Mouse (Mus musculus) heart, adult 9 months (tissue): ENCODE results near the gene Serpina3k.
"Not testable (repeated sequence)": the region's sequence is repeated elsewhere in the genome, so short reads cannot be mapped to it uniquely, and the experiment has no call there.

Experiments used
- DNase-seq, 2 experiments: peaks; one replicate each; pipeline ENCODE4 v3.0.0; 2022; ENCODE audit warnings: low spot score in 2 of 2

Serpina3k gene

DNA sequence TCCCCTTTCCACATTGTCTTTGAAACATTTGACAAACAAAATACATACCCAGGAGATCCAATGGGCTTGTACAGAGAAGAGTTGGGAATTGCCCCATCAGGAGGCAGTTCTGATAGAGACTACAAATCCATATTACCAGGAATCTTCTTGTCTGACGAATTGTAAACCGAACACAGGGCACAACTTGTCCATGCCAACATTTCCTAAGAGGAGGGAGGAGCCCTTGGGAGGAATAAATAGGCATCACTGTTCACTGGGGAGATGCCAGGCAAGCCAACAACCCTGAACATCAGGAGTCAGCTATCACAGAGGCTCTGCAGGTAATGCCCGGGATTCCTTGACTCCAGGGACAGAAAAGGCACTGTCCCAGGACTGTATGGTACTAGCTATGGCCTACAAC, at the start of gene Serpina3k, which contains the start of gene Serpina3m:
Gene Serpina3k, plus strand, starts transcription at position 261 of the 400 bp plus-strand sequence.
Gene Serpina3m, plus strand, starts transcription at position 261 of the 400 bp plus-strand sequence.
- DNase-seq, result not testable (repeated sequence)

DNA sequence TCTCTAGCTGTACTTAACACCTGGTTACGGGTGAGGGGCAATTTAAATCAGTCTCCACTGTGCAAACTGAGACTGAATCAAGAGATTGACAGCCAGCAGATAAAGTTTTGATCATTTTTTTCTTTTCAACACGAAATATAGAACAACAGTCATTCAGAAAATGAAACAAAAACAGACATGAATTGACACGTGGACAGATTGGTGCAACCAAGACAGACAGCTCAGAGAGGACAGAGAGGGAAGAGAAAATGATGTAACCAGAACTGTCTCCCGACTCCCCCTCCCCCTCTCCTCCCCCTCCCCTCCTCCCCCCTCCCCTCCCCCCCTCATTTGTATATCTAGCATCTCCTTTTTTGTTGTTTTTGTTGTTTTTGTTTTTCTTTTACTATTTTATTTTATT, 48.4 kb upstream of the Serpina3k start:
- no peak for DNase-seq

DNA sequence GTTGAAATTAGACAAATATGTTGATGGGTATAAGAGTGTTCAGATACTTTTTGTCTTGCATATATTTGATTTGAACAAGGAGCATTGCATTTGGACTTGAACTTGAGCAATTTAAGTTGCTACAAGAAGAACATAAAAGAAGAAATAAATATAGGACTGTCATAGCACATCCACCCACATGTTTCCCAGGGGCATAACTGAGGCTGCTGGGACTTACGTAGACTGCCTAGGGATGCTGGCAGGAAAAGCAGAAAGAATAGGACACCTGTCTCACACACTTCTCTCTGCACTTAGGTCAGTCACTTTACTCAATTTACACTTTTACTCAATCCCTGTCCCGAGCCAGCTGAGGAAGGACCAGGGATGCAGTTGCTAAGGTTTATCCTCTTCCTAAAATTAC, 44.3 kb upstream of the Serpina3k start:
- DNase-seq, result no peak

DNA sequence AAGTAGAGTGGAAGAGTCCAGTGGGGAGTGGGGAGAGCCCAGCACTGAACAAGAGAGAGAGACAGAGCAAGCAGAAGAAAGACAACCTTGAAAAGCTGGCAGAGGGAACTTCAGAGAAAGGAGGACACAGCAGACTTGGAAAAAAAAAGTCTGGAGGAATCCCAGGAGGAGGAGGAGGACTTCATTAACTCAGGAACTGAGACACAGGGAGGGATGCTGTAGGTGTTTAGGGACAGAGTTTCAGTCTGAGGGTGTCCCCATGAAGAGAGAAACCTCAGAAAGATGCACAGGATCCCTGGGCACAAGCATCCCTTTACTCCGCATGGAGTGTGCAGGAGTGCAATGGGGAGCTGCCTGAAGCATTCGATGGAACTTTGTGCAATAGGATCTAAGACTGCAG, 40.2 kb upstream of the Serpina3k start:
- no peak for DNase-seq

DNA sequence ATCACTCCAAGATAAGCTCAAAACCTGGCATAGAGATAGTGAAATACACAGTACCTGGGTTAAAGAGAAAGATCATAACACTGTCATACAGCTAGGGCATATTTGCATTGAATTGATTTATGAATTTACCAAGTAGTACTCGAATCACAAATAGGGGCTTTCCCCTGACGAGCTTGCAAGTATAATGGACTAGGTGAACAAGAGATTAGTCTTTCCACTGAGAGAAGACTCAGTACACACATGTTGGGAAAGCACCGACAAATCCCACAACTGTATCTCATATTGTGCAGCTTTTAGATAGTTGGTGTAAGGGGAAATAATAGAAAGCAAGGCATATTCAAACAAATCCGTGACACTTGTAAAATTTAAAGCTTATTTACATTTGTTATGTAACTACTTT, 32.3 kb upstream of the Serpina3k start:
- no peak for DNase-seq

DNA sequence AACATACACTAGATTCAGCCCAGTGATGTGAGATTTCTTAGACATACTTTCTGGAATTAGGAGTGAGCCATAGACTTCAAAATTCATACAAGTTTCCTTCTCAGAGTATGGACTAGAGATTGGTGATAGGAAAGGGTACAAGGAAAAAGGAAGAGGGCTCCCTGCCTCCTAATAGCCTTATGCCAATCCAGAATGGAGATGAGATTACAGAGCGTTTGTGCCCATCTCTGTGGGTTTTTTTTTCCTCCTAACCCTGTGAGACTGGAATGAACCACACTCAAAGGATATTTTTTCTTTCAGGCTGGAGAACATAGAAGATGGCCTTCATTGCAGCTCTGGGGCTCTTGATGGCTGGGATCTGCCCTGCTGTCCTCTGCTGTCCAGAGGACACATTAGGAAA, 24.0 kb upstream of the Serpina3k start, which contains the start of gene Serpina3j:
Gene Serpina3j, plus strand, starts transcription at position 301 of the 400 bp plus-strand sequence.
- no peak for DNase-seq

DNA sequence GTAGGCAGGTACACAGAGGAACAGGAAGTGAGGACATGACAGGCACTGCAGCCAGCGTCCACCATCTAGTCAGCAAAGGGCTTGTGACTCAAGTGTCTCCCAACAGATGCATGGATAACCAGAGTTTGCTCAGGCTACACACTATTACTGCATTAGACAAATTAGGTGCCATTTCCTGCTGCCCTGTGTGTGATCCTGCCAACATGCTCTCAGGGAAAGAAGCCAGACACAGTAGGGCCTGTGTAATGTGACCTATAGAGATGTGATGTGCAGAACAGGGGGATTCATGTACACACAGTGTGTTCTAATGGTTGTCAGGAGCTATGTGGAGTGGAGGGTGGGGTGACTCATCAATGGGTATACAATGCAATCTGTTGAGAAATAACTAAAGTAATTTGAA, 15.8 kb upstream of the Serpina3k start:
- no peak for DNase-seq

DNA sequence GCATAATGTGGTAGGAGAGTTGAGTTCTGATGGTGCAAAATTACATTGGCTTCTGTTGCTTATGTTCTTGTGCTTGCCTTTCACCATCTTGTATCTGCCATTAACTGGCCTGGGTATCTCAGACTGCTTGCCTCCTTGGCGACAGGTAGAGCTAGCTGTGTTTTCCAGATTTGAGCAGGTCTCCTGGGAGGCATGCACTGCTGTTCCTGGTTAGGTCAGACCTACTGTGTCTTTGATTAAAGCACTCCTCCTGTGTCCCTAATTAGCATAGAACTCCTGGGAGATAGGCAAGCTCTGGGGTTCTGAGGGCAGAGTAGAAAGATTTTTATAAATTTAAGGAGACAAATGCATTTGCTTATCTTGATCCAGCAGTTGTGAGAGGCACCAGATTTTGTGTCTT, 6.6 kb upstream of the Serpina3k start:
- DNase-seq, result no peak

DNA sequence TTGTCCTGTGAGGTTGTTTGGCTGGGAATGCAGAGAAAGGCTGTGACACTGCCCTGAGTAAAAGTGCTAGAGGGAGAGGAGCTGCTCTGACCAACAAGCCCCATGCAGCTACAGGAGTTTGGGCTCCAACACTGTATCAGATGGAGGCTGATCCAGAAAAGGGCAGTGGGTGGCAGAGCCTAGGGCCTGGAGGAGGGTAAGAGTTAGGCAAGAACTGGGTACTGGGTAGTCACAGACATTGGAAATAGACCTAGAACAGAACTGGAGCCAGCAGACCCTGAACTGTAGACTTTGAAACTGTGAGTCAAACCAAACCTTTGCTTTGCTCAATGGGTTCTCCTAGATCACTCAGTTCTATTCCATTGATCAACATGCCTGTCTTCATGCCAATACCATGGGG, 1.4 kb upstream of the Serpina3k start:
- not testable (repeated sequence) for DNase-seq

DNA sequence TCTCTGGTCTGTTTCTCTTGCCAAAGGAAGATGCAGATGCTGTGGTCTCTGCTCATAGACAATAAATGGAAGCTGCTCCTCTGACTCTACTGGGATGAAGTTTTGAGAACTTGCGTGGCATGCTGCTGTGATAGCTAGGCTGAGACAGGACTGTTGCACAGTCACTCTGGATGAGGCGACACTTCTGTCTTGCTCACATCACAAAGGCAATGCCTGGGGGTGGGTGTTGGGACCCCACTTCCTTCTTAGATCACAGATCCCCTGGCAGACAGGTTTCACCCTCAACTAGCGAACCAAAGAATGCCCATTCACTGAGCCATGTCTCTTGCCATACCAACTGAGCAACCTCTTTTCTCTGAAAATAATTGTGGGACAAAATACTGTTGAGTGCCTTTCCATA, 419 bp downstream of the Serpina3k start:
- DNase-seq, result no peak

DNA sequence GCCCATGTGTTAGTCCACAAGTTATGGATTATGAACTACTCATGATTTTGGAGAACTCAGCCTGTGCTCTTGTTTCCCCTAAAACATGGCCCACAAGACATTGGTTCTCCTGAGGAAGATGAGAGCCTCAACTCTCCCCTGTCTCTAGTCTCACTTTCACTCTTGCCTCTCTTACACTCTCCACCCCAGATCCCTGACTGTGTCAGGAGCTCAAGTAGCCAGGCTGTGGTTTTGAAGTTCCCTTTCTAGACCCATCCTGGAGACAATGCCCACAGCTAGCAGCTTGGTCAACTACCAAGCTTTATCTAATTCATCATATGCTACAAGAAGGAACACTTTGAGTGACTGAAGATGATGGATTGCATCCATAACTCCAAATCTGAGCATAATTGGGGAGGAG, 4.2 kb downstream of the Serpina3k start:
- not testable (repeated sequence) for DNase-seq

DNA sequence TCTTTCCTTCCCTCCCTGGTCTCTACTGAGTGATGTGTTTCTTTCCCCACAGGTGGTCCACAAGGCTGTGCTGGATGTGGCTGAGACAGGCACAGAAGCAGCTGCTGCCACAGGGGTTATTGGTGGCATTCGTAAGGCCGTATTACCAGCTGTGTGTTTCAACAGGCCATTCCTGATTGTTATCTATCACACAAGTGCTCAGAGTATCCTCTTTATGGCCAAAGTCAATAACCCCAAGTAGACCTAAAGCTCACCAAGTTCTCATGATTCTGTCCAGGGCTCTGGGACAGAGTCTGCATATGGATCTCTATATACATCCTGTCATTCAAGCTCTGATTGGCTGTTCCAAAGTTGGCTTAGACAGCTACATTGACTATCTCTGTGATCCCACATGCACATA, 6.9 kb downstream of the Serpina3k start:
- no peak for DNase-seq

DNA sequence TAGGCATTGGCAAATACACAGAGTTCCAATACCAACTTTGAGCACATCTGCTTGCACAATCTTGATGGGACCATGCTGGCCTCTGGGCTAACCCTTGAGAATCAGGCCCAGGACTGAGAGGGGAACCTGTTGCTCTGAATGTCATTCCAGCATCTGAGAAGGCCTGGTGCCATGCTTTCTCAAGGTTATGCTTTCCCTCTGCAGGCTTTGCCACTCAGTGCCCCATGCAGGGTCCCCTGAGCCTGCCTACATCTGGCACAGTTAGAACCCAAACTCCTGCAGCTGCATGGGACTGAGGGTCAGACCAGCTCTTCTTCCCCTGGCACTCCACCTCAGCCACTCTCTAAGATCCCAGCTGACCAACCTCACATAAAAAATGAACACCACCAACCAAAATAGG, 7.4 kb downstream of the Serpina3k start:
- no peak for DNase-seq

DNA sequence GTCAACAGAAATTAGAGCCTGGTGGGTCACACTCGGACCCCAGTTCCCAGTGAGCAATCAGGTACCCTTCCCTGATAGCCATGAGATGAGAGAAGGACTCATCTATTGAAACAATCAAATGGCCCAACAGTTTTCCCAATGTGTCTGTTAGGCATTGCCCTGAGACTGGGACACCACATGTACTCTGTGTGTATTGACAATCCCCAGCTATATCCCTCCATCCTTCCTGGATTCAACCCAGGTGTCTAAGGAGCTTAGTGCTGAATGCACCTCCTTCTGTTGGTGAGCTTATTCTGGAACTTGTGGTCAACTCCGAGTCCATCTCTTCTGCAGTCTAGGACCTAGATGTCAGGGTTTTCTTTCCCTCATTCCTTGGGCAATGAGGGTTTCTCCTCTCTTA, 8.8 kb downstream of the Serpina3k start:
- no peak for DNase-seq

DNA sequence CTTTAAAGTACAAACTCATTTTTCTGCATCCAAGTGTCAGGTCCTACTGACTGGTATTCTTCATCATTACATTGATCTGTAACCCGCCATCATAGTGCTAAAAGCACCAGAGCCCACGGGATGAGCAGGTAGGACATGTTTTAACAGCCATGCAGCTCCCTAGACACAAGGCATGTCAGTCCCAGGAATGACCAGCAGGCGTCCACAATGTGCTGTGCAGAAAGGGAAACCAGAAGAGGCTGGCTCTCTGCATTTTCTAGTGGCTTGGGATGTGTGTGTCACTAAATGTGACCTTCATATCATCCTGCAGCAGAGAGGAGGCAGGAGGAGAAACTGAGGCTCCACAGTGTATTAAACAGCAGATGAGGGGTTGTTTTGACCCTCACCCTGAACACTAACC, 13.5 kb downstream of the Serpina3k start:
- peak in 1 of 2 experiments; percentile 3 for DNase-seq

DNA sequence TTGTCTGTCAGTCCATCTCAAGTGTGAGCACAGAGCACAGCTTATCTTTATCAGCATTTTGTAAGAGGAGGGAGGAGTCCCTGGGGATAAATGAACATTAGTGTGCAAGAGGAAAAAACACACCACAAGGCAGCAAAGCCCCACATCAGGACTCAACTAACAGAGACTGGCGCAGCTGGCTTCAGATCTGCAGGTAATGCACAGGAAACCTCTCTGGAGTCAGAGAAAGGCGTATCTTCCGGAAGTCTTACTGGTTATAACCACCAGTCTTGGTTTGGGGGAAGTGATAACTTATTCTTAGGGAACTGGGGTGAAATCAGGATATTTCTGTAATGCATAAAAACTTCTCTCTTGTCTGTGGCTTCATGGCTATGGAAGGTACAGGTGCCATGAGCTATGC, 17.7 kb downstream of the Serpina3k start:
- no peak for DNase-seq

DNA sequence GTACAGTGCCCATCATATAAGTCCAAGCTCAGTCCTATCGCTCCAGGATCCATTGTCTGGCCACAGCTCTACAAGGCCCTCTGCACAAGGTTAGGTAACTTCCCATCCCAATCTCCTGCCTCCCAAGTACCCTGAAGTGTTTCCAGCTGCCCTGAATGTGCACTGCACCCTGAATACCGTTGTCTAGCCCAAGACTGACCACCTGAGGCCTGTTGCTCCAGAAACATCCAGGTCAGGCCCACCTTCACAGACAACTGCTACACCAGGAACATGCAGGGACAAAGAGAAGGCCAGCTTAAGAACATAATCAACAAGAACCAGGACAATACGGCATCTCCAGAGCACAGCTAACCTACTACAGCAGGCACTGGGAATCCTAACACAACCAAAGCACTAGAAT, 31.7 kb downstream of the Serpina3k start:
- no peak for DNase-seq

DNA sequence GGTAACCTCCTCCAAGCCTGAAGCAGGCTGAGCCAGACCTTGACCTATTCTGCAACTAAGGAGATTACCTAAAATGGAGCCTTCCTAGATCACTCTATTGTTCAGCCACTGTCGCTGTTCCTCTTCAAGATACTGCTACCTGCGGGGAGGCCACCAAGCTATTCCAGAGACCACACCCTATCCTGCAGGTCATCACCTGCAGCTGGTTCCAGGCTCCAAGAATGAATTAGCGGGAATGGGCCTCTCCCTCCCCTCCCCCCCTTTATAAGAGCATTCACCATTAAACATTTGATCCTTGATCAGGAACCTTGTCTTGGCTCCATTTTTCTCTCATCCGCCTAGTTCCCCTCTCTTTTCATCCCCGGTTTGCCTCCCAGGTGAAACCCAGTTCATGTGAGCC, 38.9 kb downstream of the Serpina3k start:
- DNase-seq, result not testable (repeated sequence)

DNA sequence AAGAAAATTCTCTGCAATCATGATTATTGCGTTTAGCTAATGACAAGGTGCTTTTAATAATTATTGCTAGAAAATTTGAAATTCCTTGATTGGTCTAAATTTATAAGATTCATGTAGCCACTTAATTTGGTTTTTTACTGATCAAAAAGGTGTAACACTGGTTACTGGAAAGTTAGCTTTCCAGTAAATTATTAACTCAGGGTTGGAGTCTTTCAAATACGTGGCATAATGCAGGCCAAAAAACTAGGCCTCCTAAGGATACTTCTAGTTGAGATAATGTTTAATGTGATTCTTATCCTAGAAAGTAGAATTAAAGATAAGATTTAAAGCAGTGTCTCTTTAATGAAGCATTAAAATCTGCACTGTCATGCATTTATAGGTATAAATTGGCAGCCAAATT, 40.1 kb downstream of the Serpina3k start:
- not testable (repeated sequence) for DNase-seq

DNA sequence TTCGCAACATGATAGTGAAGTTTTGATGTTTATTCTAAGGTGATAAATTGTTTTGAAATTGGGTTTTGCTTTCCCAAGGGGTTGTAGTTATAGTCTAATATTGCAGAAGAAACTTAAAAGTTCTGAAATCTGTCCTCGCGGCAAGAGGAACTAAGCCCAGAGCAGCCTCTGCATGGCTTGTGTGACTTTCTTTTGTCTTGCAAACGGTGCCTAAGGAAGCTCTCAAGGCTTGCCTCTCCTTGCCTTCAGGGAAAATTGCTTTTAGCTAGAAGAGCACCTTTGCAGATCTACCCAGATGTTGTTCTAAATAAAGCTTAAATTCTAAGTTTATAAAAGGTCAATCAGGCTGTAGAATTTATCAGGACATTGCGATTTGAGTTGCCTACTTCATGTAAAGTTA, 40.5 kb downstream of the Serpina3k start:
- not testable (repeated sequence) for DNase-seq

DNA sequence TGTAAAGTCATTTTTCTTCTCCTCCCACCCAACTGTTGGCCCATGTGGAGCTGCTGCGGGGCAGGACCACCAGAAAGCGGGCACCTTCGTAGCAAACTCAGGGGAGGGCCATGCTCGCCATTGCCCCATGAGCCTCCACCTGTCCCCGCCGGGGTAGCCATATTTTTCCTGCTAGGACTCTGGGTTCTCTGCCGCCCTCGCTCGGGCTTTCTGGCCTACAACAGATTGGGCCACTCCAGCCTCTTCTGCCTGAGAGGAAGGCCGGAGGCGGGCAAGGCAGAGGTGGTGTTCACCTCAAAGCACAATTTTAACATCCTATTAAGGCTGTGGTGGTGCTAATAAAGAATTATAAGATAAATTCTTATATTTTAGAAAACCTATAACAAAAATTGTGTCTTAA, 41.6 kb downstream of the Serpina3k start:
- no peak for DNase-seq

DNA sequence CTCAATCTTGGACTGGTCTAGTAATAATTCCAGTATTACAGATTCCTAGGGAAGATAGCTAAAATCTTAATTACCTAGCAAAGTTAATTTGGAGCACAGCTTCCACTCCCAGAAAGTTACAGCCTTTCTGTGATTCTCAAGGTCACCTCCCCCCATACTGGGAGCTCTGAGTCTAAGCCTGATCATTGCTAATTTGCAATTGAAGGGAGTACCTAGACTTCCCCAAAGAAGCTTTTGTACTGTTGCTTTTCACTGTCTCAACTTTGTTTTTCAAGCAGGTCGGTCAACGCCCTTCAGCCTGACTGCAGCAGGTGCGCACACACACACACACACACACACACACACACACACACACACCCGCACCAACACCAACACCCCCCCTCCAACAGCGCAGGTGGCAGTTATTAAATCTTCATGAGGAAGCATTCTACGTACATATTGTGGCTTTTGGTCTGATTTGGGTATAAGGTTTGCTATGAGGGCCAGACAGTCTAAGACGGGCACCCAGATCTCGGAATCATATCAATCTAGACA, 42.9 kb downstream of the Serpina3k start:
- not testable (repeated sequence) for DNase-seq

DNA sequence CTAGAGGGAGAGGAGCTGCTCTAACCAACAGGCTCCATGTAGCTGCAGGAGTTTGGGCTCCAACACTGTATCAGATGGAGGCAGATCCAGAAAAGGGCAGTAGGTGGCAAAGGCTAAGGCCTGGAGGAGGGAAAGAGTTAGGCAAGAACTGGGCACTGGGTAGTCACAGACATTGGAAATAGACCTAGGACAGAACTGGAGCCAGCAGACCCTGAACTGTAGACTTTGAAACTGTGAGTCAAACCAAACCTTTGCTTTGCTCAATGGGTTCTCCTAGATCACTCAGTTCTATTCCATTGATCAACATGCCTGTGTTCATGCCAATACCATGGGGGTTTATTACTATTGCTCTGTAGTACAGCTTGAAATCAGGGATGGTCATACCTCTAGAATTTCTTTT, 47.7 kb downstream of the Serpina3k start:
- DNase-seq, result not testable (repeated sequence)

DNA sequence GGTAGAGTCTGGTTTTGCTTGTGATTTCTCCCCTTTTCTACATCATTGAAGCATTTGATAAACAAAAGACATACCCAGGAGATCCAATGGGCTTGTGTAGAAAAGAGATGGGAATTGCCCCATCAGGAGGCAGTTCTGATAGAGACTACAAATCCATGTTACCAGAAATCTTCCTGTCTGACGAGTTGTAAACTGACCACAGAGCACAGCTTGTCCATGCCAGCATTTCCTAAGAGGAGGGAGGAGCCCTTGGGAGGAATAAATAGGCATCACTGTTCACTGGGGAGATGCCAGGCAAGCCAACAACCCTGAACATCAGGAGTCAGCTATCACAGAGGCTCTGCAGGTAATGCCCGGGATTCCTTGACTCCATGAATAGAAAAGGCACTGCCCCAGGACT, 48.6 kb downstream of the Serpina3k start:
- not testable (repeated sequence) for DNase-seq
